Mouse (Mus musculus) heart, adult 2 months (tissue): Measurements from ENCODE around the gene Catsperd. TPM values are rescaled to one million over a fixed set of nuclear protein-coding genes. Genes with fewer than 3 reads are reported as not detected.

Source experiments
- DNase-seq, 2 experiments: peaks; one replicate each; pipeline ENCODE4 v3.0.0; 2021
- H3K27ac ChIP-seq: fragments of 200-600 bp; 2 replicates; pipeline ENCODE4 v1.8.1; 2022
- H3K27me3 ChIP-seq: fragments of 200-500 bp; 2 replicates; pipeline ENCODE4 v1.6.1; 2012; ENCODE audit warnings: mild to moderate bottlenecking, low read length, inconsistent platforms, mixed read lengths; ENCODE audit not compliant: control insufficient read depth, insufficient read depth
- H3K36me3 ChIP-seq: fragments of 200-500 bp; 2 replicates; pipeline ENCODE4 v1.6.1; 2012; ENCODE audit warnings: low read length, inconsistent platforms; ENCODE audit not compliant: control insufficient read depth, insufficient read depth
- H3K4me1 ChIP-seq: fragments of 200-500 bp; 2 replicates; pipeline ENCODE4 v1.6.1; 2011; ENCODE audit warnings: low read length; ENCODE audit not compliant: control insufficient read depth, insufficient read depth
- H3K4me3 ChIP-seq: fragments of 200-600 bp; 2 replicates; pipeline ENCODE4 v1.8.1; 2022
- H3K79me2 ChIP-seq: fragments of 200-500 bp; replicated peaks from 2 replicates; pipeline ENCODE4 v1.6.1; 2012; ENCODE audit warnings: mild to moderate bottlenecking, inconsistent platforms, low read length, moderate library complexity, mixed read lengths; ENCODE audit not compliant: control insufficient read depth, insufficient read depth
- H3K9ac ChIP-seq: fragments of 200-500 bp; 2 replicates; pipeline ENCODE4 v1.6.1; 2012; ENCODE audit warnings: low read depth, mild to moderate bottlenecking, control low read depth, inconsistent platforms, low read length, mixed read lengths
- CTCF ChIP-seq: fragments of 200-600 bp; IDR thresholded peaks from 2 replicates; pipeline ENCODE4 v1.8.1; 2022; ENCODE audit warnings: antibody characterized with exemption, mild to moderate bottlenecking, moderate library complexity
- EP300 ChIP-seq: fragments of 200-500 bp; IDR thresholded peaks from 2 replicates; pipeline ENCODE4 v1.6.1; 2011; ENCODE audit warnings: low read depth, low read length, control low read depth; ENCODE audit not compliant: insufficient read depth
- POLR2A ChIP-seq: fragments of 200-500 bp; IDR thresholded peaks from 2 replicates; pipeline ENCODE4 v1.6.1; 2011; ENCODE audit warnings: mild to moderate bottlenecking, low read depth, low read length, control low read depth; ENCODE audit not compliant: insufficient read depth
- WGBS: fragments of 180-500 bp; shearing (Covaris S2); methylation state at CpG from one replicate; pipeline ENCODE4 v1.1.7; 2018; 5-methylcytosine and 5-hydroxymethylcytosine counted together
- intact Hi-C: fragments of 180-260 bp; cut with DNase I; formaldehyde crosslinking; loops from one replicate; pipeline ENCODE4 v1.15.1; 2025
- polyA plus RNA-seq: library from polyadenylated mRNA; depleted of rRNA; stranded (reverse); fragments of >200 nt; gene quantifications from 2 replicates; pipeline ENCODE4 v1.2.3, GENCODE M21; 2012
- total RNA-seq, 2 experiments: library from RNA; stranded (reverse); gene quantifications; 2 replicates each; pipeline ENCODE4 v1.2.3; 2021

The Catsperd gene
- total and polyA plus RNA-seq, 3 experiments = 0.23 TPM; not detected in 2

GRCm38 (mm10) chr17:56663659-56664058 is 35.7 kb downstream of the Catsperd start:
- Histone ChIP-seq H3K27ac (no peak overlapping the region), H3K36me3 (no peaks in the 10 kb centered on the region), H3K27me3 (no peaks in the 10 kb centered on the region), H3K79me2 (no peaks in the 10 kb centered on the region), H3K9ac (no peak overlapping the region), H3K4me3 (no peak overlapping the region), H3K4me1 (no peaks in the 10 kb centered on the region)
- 56% methylated on average over 3 of the region's 3 CpGs for WGBS
- TF ChIP-seq CTCF (no peak), EP300 (no peak), POLR2A (no peak)
- no peak for DNase-seq
- intact Hi-C loops = no loop called here

GRCm38 (mm10) chr17:56664333-56664732 is 36.4 kb downstream of the Catsperd start:
- no peaks in the 10 kb centered on the region for H3K36me3 ChIP-seq
- H3K79me2 ChIP-seq = no peaks in the 10 kb centered on the region
- no peak overlapping the region for H3K27ac ChIP-seq
- no peak for DNase-seq
- 25% methylated on average over 10 of the region's 10 CpGs for WGBS
- intact Hi-C loops = no loop called here
- H3K27me3 ChIP-seq = no peaks in the 10 kb centered on the region
- TF ChIP-seq EP300 (no peak), CTCF (no peak), POLR2A (no peak)
- no peak overlapping the region for H3K4me3 ChIP-seq
- no peak overlapping the region for H3K9ac ChIP-seq
- H3K4me1 ChIP-seq = peaks cover 2% of the 10 kb centered on the region; the same call in 1 of the 2 replicates

DNA sequence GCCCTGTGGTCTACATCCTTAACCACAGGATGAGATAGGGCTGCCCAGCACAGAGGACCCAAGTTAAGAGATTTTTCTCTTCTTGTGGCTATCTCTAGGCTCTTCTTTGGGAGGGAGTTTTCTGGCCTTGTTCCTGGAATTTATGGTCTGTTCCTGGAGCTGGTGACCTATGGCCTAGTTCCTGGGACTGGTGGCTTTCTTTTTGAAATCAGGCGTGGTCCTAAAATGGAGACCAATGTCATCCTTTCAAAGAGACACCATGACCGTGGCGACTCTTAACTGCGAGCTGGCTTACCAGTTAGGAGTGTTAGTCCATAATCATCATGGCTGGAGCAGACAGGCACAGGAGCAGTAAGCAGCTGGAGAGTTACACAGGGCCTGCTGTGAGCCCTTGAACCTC is 38.4 kb downstream of the Catsperd start:
- WGBS = 63% methylated on average over 4 of the region's 4 CpGs
- no peak for TF ChIP-seq POLR2A
- no peak for TF ChIP-seq CTCF
- DNase-seq = no peak
- Histone ChIP-seq H3K9ac (no peak overlapping the region), H3K27ac (no peak overlapping the region), H3K4me1 (peaks cover 2% of the 10 kb centered on the region; the same call in 1 of the 2 replicates), H3K36me3 (no peaks in the 10 kb centered on the region), H3K4me3 (no peak overlapping the region), H3K79me2 (no peaks in the 10 kb centered on the region), H3K27me3 (no peaks in the 10 kb centered on the region)
- intact Hi-C loops = loop anchor here (5.0 kb wide), 1 partner anchor 109 kb away; no protein-coding TSS in a partner anchor

DNA sequence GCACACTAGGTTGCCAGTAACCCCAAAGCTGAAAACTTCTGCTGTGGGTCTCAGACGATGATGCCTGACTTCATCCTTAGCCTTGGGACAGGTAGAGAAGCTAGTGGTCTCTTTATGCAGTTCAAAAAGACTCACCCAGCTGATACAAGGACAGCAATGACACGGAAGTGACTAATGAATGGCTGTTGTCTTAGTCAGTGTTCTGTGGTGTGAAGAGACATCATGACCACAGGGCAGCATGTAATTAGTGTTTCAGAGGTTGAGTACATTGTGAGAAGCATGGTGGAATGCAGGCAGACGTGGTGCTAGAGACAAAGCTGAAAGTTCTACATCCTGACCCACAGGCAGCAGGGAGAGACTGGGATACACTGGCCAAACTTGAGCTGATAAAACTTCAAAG is 39.6 kb downstream of the Catsperd start:
- TF ChIP-seq EP300 (no peak), CTCF (no peak), POLR2A (no peak)
- Histone ChIP-seq H3K79me2 (no peaks in the 10 kb centered on the region), H3K9ac (no peak overlapping the region), H3K4me1 (peaks cover 4% of the 10 kb centered on the region; the same call in 1 of the 2 replicates), H3K36me3 (no peaks in the 10 kb centered on the region), H3K27me3 (no peaks in the 10 kb centered on the region), H3K27ac (no peak overlapping the region), H3K4me3 (no peak overlapping the region)
- 69% methylated on average over 3 of the region's 3 CpGs for WGBS
- DNase-seq = no peak
- intact Hi-C loops = loop anchor here (5.0 kb wide), 1 partner anchor 110 kb away; no protein-coding TSS in a partner anchor

- Histone ChIP-seq H3K27ac (0 out of 2 replicates have a peak overlapping the region, but pooled peaks have one; percentile 21), H3K79me2 (peaks cover under 1% of the 10 kb centered on the region; the same call in 1 of the 2 replicates), H3K9ac (peak overlapping the region; percentile 53), H3K27me3 (no peaks in the 10 kb centered on the region), H3K4me1 (peaks cover 4% of the 10 kb centered on the region; the same call in 1 of the 2 replicates), H3K4me3 (peak overlapping the region; percentile 63), H3K36me3 (no peaks in the 10 kb centered on the region)
- intact Hi-C loops = loop anchor here (1.0 to 5.0 kb wide), 4 partner anchors 55 to 312 kb away; partner anchors contain the start of gene Rpl36
- 2% methylated on average over 31 of the region's 31 CpGs for WGBS
- peak; percentile 75 for TF ChIP-seq EP300
- TF ChIP-seq CTCF = peak; percentile 98
- TF ChIP-seq POLR2A = no peak
- DNase-seq = peak; percentile 83 to 89
Measured at GRCm38 (mm10) chr17:56668384-56669144, 40.6 kb downstream of the Catsperd start.

DNA sequence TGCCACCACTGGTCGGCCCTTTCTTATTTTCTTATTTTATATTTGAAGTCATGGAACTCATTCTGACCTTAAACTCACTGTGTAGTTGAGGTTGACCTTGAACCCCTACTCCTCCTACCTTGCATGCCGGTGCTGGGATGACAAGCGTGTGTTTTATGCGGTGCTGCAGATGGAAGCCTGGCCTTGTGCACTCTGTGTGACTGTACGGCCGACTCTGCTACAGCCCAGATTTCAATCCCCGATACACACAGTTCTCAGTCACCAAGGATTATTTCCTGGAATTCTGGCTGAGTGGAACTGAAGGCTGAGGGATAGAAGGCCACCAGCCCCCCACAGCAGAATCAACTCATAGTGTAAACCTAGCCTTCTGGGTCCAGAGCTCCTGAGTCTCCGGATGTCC is 41.8 kb downstream of the Catsperd start:
- 88% methylated on average over 8 of the region's 8 CpGs for WGBS

More for the DNA sequence above, 41.8 kb downstream of the Catsperd start:
- Histone ChIP-seq H3K4me1 (peaks cover 7% of the 10 kb centered on the region), H3K27ac (no peak overlapping the region), H3K79me2 (peaks cover 5% of the 10 kb centered on the region; the same call in 1 of the 2 replicates), H3K36me3 (no peaks in the 10 kb centered on the region), H3K9ac (no peak overlapping the region), H3K4me3 (no peak overlapping the region), H3K27me3 (no peaks in the 10 kb centered on the region)
- intact Hi-C loops = loop anchor here (2.0 to 5.0 kb wide), 4 partner anchors 81 to 313 kb away; partner anchors contain the start of gene Dus3l
- no peak for TF ChIP-seq EP300
- TF ChIP-seq POLR2A = no peak
- no peak for TF ChIP-seq CTCF
- DNase-seq = no peak
